Comparison of ENCODE assay signal across 14 mouse cellular contexts in genomic region chr5:72382148-72382547, GRCm38 (mm10).
"Had no signal": no experiment of that assay in that cellular context is flagged by ENCODE, and none has a peak within 500 bp of the region (broad histone marks: within the 10 kb centered on the region; RNA-seq: fewer than 3 reads in every experiment).

No protein-coding gene starts in this region.

- H3K9ac ChIP-seq: limb, embryonic 13.5 days; liver, embryonic 14.5 days; midbrain, embryonic 13.5 days; neural tube, embryonic 15.5 days had no signal

- ATAC-seq: midbrain, embryonic 13.5 days had no signal

- H3K27ac ChIP-seq: layer of hippocampus, adult 2 months; limb, embryonic 13.5 days; liver, embryonic 14.5 days; midbrain, embryonic 13.5 days; neural tube, embryonic 15.5 days; stomach, postnatal 0 days had no signal

- H3K27me3 ChIP-seq: limb, embryonic 13.5 days; midbrain, embryonic 13.5 days; neural tube, embryonic 15.5 days had no signal

- H3K4me1 ChIP-seq: limb, embryonic 13.5 days; midbrain, embryonic 13.5 days; neural tube, embryonic 15.5 days had no signal

- H3K4me2 ChIP-seq: limb, embryonic 13.5 days; midbrain, embryonic 13.5 days; neural tube, embryonic 15.5 days had no signal

- H3K9me3 ChIP-seq: limb, embryonic 13.5 days; midbrain, embryonic 13.5 days; neural tube, embryonic 15.5 days had no signal

- DNase-seq: kidney, postnatal 10 days; kidney, postnatal 4 days; left cerebral cortex, postnatal 4 days; lung, adult 18-20 months; right cerebral cortex, adult 18-20 months; right cerebral cortex, postnatal 25 days; thymus, postnatal 4 days had no signal

- H3K36me3 ChIP-seq: limb, embryonic 13.5 days; midbrain, embryonic 13.5 days; neural tube, embryonic 15.5 days had no signal

- H3K4me3 ChIP-seq: layer of hippocampus, adult 2 months; limb, embryonic 13.5 days; midbrain, embryonic 13.5 days; myocyte; neural tube, embryonic 15.5 days had no signal
